Mouse (Mus musculus): ENCODE measurements around the gene Xpr1.

Xpr1 gene

DNA sequence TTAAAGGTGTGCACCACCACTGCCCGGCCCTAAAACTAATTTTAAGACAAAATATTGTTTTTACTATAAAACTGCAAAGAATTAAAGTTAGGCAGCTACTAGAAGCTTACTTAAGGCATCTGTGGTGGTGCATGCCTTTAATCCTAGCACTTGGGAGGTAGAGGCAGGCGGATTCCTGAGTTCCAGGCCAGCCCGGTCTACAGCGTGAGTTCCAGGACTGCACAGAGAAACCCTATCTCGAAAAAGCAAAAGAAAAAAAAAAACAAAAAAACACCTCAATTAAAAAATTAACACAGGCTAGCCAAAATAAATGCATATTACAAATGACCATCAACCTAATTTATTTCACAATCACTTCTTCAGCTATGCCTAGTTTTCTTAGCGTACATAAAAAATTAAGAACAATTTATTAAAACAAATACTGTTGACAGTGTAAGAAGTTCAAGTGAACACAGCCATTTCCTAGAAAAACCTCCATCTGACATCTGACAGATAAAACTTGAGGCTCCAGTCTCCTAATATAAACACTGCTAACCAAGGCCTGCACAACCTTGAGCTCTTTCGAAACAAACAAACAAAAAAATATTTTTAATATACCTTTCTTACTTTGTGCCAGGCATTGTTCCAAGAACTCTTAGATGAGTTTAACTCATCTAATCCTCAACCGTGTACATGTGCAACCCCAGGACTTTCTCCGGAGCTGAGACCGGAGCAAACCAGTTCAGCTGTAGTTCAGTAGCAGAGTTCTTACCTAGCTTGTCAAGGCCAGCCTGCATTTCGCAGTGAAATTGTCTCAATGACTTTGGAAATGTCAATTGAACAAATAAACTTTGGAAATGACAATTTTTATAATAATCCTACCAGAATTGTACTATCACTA, 9.3 kb downstream of the Xpr1 start:
- no peak for DNase-seq (ENCODE audit: low spot score)

DNA sequence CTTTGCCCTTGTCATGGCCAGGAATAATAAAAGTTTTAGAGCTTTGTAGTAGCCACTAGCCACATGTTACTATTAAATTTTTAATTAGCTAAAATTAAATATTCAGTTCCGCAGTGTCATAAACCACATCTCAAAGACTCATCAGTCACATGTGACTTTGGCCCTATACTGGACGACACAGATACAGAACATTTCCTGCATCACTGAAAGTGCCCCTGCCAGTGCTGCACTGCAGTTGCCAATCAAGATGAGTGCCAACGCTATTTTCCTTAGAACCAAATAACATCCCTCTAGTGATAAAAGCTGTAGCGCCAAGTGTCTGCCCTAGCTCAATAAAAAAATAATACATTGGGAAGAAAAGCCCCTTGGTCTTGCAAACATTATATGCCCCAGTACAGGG, 17.2 kb downstream of the Xpr1 start:
- no peak for DNase-seq (ENCODE audit: low spot score)

DNA sequence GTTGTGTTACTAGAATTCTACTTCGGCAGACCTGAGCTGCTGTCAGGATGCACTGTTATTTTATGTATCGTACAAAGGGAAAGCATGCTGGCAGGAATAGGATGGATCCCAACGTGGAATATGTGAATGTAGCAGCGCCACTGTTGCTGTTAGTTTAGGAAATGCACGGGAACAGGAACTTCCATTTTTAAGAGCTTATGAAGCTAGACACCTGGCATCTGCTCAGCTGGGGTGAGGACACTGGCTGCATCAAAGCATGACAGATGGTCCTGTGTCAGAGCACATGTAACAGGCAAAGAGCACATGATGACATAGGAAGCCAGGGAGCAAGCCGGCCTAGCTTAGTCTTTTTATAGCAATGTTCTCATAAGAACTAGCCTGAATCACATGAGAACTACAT, 22.4 kb downstream of the Xpr1 start:
- no peak for DNase-seq (ENCODE audit: low spot score)

DNA sequence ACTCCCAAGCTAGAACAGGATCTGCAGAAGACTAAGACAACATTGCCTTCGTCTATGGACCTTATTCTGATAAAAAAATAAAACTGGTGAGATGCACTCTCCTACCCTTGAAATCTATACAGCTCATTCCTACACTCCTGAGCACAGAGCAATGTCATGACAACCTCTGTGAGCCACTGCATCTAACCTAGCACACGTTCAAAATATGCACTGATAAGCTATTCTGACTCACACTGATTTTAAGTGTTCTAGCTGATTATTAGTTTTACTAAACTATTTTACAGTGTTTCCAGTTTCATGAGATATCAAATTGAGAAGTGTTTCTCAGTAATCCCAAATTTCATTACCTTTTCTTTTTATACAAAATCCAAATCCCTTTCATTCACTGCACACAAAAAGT, 23.2 kb downstream of the Xpr1 start:
- DNase-seq (ENCODE audit: low spot score), result no peak

DNA sequence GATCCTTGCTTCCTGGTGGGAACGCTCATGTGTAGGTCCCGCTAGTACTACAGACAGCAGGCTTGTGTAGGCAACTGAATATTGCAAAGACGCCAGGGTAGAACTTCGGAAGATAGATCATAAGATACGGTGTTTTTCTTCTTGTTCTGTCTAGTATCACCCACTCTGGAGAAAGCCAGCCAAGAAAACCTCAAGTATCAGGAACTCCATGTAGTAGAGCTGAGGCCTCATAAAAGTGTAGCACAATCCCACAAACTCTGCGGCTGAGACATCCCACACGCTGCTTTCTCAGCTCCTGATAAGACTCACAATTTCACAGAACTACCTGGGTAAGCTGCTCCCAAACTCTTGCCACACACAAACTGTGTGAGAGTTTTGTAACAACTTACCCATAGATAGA, 24.4 kb downstream of the Xpr1 start:
- no peak for DNase-seq (ENCODE audit: low spot score)

DNA sequence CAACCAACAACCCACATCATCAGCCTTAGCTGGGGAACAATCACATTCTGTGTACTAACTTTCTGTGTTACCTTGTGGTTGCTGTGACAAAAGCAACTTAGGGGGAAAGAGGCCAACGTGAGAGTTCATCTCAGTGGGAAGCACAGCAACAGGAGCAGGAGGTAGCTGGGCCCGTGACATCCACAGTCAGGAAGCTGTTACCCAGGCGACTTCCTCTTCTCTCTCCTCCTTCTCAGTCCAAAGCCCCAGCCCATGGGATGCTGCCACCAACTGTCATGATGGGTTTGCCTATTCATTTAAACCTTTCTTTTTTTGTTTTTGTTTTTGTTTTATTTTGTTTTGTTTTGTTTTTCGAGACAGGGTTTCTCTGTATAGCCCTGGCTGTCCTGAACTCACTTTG, 25.7 kb downstream of the Xpr1 start:
- no peak for DNase-seq (ENCODE audit: low spot score)

DNA sequence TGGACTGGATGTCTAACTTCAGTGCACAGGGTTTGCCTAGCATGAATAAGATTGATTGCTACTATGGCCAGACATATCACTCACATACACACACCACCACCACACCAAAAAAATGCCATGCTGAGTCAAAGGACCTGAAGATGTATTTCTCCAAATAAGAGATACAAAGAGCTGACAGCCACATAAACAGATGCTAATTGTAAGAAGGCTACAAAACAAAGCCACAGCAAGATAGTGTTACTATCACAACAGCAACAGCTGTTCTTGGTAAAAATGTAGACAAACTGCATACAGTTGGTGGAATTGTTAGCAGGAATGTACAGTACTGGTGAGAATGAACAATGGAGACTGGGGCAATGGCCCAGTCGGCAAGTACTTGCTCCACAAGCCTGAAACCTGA, 28.8 kb downstream of the Xpr1 start:
- no peak for DNase-seq (ENCODE audit: low spot score)

DNA sequence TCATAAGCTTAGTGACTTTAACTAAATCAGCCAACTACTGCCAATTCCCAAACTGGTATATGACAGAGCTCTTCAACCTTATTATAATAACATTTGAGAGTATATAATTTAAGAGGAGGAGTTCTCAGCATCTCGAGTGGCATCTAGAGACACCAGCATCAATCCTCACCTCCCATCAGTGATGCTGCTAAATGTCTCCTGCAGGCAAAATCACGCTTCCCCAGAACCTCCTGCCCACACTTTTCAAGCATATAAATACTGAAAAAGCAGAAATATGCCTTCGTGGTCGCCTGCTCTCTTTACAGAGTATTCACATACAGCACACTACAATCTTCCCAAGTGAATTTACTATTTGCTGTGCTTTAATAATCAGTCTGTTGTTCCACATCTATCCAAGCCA, 30.7 kb downstream of the Xpr1 start:
- no peak for DNase-seq (ENCODE audit: low spot score)

DNA sequence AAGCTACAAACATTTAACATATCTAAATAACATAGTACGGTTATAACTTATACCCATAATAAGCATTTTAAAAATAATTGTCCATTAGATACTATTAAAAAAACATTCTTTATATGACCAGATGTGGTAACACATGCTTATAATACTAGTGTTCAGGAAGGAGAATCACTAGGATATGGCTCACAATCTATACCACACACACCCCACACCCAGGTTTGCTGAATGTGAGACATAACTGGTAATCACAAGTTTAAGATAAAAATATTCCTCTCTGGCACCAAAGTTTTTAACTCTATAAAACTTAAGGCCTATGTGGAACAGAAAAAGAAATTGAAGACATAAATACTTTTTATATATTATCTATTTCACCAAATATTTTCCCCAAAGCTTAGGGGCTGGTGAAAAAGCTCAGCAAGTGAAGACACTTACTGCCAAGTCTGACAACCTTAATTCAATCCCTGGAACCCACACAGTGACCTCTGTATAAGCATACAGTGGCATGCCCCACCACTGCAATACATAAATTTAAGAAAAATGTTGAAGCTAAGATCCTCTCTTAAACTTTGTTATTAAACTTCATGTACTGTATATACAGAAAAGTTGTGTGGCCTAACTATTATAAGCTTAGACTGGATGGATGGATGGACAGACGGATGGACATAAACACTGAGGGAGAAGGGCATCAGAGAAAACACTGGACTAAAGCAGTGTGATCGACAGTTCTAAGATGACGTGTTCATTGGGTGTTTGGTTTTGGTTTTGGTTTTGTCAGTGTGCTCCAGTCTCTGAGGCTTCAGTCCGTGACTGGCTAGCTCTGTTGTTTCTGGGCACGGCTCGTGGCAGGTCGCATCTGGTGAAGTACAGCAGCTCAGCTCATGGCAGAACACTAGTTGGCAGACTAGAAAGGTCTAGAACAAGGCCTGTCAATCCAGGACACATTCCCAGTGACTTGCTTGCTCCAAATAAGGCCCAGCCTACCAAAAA, 33.6 kb downstream of the Xpr1 start:
- DNase-seq (ENCODE audit: low spot score), result no peak

DNA sequence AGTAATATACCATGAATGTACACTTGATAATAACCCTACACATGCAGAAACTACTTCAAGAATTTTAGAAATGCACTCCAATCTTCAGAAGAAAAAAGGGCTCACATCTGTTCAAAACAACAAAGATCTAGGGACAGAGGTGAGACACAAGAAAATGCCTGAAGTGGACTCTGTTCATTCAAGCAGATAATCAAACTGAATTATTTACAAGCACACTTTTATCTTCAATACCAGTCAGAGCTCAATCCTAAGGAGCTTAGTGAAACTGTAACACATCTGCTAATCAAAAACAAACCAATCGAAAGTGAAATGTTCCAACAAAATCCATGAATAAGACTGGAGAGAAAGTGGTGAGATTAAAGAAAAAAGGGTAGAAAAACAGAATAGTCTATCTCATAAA, 35.3 kb downstream of the Xpr1 start:
- DNase-seq (ENCODE audit: low spot score), result no peak

DNA sequence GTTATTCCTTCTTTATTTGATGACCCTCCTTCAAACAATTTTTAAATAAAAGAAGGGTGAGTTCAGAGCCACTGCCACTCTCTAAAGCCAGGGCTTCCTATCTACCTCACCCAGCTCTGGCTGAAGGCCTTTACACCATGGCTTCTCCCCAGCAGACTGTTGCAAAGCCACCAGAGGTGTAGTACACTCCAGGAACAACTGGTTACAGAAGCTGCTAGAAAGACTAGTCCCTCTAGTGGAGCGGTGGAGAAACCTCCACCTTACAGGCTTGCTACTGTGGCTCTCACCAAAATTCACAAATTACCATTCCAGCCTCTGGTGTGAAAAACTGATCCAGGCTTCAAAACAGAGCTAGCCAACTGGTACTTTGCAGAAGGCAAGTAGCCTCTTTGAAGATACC, 37.9 kb downstream of the Xpr1 start:
- no peak for DNase-seq (ENCODE audit: low spot score)

DNA sequence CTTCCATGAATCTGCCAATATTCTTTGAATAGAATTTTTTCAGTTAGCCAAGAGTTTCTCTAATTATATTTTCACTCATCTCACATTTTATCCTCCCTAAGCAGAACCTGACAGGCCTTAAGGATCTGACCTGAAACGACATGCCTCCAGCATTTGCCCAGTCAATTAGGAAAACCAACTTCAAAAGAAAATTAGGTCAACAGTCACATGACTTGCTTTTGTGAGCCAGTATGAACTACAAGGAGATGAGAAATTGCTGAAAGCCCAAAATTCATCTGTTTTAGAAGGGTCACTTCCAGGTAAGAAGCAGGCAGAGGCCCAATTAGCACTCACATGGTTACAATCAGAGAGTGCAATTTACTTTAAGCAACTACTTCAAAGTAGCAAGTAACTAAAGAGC, 44.4 kb downstream of the Xpr1 start:
- no peak for DNase-seq (ENCODE audit: low spot score)

DNA sequence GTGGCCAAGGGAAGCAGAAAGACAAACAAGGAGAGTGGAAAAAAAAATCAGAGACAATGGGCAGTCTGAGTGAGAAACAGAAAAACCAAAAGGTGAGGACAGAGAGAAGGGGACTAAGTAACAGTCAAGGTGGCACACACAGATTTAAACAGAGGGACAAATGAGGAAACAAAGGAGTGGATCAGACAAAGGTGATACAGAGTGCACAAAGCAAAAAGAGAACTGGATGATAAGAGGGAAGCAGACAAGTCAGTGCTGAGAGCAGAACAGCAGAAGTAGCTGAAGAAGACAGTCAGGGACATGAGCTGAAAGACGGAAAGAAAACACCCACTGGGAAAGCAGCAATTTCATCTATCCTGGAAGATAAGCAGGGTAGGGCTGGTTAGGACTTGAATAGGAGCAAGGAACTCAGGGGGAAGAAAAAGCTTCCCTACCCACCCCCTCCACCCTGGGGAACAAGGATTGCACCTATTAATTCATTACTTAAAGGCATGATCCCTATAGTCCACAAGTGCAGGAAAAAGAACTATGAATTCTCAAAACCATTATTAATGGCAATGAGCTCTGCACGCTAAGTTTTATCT, 47.0 kb downstream of the Xpr1 start:
- DNase-seq (ENCODE audit: low spot score), result no peak

DNA sequence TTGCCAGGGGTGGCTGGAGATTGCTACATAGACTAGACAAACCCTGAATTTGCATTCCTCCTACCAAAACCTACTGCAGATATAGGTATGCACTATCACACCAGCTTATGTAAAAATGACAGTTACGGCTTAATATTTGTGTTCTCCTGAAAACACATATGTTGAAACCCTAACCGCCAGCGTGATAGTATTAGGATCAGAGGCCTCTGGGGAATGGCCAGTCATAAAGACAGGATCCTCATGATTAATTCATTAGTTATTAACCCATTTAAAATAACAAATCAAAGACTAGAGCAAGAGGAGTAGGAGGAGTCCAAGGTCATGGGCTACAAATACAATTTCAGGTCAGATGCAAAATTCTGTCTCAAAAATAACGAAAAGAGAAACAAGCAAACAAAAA, 50.8 kb downstream of the Xpr1 start:
- no peak for DNase-seq (ENCODE audit: low spot score)

DNA sequence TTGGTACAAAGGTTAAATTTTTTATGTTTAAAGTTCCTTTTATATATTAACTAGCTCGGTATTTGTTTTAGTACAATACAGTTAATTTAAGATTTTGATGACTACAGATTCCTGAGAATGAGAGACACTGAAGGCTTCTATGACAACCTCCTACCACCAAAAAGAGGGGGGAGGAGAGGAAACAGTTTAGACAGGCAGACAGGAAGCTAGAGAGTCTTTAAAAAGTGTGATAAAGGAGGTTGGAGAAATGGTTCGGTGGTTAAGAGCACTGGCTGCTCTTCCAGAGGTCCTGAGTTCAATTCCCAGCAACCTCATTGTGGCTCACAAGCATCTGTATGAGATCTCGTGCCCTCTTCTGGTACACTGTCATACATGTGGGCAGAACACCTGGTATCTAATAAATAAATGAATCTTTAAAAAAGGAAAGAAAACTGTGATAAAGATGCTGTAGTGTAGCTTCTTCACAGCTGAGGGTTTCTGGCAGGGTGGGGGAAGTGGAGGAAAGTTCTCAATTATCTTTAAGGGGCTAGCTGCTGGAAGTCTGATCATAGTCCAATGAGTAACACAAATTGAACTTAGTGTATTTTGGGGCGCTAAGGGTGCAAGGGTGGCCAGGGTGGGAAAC, 55.6 kb downstream of the Xpr1 start:
- no peak for DNase-seq (ENCODE audit: low spot score)

DNA sequence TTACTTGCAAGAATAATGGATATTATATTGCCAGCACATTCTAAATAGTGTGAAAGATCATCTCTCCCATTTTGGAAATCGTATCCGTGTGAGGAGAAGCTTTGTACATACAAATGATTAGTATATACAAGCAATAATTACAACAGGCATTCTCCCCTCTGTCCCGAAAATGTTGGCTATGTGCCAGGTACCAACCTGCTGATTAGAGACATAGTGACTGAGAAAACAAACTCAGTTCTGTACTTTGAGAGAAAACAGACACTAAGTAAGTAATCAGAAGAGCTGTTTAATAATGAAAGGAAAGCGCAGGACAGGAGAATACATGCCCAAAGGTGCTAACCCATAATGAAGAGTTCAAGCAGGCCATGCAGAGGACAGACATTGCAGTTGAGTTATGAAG, 64.1 kb downstream of the Xpr1 start:
- no peak for DNase-seq (ENCODE audit: low spot score)

DNA sequence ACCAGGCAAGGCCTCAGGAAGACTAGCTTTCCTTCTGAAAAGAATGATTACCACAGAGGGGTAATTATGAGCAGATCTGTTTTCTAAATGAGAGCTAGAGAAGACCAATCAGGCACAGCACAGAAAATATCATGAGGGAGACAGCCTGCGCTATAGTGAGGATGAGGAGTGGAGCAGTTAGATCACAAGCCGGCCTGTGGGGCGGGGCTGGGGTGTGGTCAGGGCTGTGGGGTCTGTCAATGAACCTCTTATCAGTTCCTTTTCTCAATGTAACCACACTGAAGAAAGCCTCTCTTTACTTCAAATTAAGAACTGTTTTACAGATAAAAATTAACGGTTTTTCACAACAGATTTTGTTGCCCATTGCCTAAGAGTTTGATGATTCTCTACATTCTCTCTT, 65.7 kb downstream of the Xpr1 start:
- peak; percentile 46 for DNase-seq (ENCODE audit: low spot score)

DNA sequence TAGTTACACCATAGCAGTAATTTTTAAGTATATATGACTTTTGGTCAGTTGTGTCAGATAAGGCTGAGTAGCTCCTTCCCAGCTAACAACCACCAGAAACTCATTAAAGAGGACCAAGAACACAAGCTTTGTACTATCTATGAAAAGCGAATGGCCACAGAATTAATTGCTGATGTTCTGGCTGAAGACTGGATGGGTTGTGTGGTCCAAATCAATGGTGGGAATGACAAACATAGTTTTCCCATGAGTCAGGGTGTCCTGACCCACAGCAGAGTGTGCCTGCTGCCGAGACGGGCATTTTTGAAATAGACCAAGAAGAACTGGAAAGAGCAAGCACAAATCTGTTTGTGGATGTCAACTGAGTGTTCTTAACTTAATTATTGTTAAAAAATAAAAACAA, 68.7 kb downstream of the Xpr1 start:
- DNase-seq (ENCODE audit: low spot score), result no peak

DNA sequence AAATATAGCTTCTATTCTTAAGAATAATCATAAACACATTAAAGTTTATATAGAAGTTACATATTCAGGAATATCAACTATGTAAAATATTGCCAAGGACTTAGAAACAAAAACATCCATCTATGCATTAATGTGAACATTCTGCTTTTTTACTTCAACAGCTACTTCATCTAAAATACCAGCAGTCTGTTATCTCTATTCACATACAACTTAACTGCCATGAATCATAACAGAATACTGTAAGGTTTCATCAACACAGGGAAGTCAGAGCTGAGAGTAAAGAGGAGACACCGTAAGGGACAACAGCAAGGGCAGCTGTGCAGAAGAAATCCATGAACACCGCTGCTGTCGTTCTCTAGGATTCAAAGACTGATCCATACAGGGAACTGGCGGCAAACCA, 69.9 kb downstream of the Xpr1 start:
- no peak for DNase-seq (ENCODE audit: low spot score)

DNA sequence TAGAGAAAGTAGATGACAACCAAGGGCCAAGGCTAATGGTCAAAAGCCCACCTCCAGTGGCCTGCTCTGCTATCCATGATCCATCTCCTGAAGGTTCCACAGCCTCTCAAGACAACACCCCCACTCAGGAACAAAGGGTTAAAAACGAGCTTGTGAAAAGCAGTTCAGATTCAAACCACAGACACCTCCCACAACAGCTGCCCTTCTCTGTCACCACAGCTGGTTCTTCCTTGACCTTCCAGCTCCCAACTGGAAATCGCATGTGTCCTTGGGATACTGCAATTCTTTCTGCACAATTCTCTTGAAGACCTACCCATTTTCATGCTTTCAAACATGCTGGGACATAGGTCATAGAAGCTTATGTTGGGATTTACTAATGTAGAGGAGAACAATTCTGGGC, 73.2 kb downstream of the Xpr1 start:
- no peak for DNase-seq (ENCODE audit: low spot score)

DNA sequence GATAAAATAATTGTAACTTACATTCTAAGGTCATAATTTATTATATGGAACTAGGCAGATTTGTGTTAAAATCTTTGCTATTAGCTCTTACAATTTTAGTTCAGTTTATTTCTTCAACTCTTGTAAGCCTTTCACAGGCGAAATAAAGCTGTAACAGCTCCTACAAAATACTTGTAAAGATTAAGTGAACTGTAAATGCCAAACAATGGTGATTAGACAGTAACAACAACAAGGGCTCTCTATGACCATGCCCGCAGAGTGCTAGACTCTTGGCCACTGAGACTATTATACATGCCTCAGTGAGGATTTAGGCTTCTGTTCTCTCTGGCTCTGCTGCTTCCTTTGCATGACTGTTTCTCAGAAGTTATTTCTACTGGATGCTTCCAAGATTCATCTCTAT, 77.6 kb downstream of the Xpr1 start:
- no peak for DNase-seq (ENCODE audit: low spot score)

DNA sequence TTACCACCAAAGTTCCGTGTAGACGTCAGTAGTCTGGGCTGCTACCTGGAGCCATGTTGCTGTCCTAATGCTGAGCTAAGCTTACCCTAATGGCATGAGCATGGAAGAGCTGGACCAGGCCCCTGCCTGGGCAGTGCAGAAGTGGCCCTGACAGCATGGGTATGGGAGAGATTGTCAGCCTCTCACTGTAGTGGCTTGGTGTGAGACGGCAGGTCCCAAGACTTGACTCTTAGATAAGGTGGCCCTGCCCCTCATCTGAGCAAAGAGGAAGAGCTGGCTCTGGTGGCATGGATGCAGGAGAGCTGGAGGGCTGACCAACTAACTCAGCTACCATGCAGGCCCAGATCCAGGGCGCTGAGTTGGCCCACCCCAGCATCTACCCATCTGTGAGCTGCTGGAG, 79.9 kb downstream of the Xpr1 start:
- no peak for DNase-seq (ENCODE audit: low spot score)

All from spleen, adult 12 weeks (tissue).